Mouse (Mus musculus) layer of hippocampus, adult 18-20 months (tissue): ENCODE data around the gene Olfr1346. TPM values are rescaled to one million over a fixed set of nuclear protein-coding genes. Genes with fewer than 3 reads are reported as not detected.
A peak's percentile ranks its signal among the peaks of the same experiment; 100 is the strongest.
"Not testable (repeated sequence)": the region's sequence is repeated elsewhere in the genome, so short reads cannot be mapped to it uniquely, and the experiment has no call there.

Experiments used
- DNase-seq, 2 experiments: peaks; one replicate each; pipeline ENCODE4 v3.0.0; 2022; ENCODE audit warnings: low spot score in 2 of 2
- long read RNA-seq: library from polyadenylated mRNA; stranded (forward); transcript quantifications from one replicate; pipeline ENCODE4 v2.0.0, GENCODE M21; 2021
- total RNA-seq, 2 experiments: library from RNA; stranded (reverse); gene quantifications; 2 replicates each; pipeline ENCODE4 v1.2.3; 2021

Olfr1346 gene
- not detected for total RNA-seq
- long read RNA-seq = 0 reads

DNA sequence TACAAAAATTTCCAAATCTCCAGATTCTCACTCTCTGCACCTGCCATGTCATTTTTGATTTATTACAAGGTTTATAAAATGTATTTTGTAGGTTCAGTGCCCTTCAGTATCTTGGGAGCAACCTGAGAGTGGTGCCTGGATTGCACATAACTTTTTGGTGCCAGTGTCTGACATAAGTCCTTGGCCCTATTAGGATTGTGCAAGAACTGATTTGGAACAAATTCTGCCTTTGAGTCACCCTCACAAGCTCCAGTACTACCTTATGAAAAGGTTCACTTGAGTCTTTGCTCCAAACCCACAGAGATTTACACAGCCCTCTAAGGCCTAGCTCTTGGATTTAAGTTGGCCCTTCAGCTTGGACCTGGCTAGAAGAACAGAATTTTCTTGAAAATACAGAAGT is at the start of gene Olfr1346:
Gene Olfr1346 (plus strand): TSS at position 151 of the 400 bp plus-strand sequence.
- no peak for DNase-seq

DNA sequence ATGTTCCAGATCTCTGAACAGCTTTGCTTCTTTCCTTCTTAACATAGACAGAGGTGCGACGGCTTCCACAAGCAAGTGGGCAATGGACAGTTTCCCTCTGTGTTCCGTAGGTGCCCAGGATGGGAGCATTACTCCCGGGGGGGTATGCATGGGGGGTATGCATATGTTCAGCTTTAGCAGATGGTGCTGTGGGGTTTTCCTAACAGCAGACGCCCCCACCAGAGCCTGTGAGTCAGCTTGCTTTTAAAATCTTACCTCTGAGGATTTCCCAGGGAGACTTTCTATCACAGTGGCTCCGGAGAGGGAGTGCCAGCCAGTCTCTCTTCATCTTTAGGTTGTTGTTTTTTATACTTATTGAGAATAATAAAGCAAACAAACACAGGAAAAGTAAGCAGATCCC is 47.0 kb upstream of the Olfr1346 start:
- DNase-seq = peak in 1 of 2 experiments; percentile 46

DNA sequence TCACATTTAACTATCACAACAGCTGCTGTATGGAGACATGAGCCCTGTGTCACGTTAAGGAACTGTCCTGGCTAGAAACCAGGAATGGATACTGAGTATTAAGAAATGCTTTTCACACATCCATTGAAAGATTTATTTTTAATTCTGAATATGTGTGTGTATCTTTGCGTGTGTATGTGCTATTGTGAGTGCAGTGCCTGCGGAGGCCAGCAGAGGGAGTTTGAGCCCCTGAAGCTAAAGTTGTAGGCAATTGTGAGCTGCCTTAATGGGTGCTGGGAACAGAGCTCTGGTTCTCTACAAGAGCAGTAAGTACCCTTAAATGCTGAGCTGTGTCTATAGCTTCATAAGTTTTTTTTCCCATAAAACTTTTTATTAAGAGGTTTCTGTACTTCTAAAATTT is 37.5 kb upstream of the Olfr1346 start:
- no peak for DNase-seq

DNA sequence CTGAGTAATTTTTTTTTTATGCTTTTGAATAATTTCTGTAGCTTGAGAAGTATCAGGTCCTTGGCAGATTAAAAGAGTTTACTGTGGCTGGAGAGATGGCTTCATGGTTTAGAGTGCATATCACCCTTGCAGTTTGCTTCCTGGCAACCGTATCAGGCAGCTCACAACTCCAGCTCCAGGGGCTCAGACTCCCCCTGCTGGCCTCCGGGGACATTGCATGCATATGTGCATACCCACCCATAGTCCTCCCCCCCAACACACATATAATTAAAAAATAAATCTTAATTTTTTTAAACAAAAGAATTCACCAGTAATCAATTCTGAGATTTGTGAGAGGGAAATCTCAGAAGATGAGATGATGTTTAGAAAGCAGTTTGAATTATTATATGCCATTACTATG is 36.6 kb upstream of the Olfr1346 start:
- DNase-seq = peak in 1 of 2 experiments; percentile 29

DNA sequence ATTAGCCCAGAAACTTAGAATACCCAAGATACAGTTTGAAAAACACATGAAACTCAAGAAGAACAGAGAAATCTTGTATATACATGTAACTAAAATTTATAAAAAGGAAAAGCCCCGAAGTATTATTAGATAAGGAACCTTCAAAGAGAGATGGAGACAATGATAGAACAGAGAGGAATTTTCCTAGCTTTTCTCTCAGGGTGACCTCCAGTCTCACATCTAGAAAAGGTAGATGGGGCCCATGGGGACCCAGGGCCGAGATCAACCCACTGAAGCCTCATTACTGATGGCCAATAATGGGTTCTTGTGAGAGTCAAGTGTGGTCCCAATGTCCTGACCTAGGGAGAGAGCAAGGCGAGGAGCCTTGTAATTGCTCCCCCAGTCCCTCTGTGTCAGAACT is 28.5 kb upstream of the Olfr1346 start, which contains the start of gene Olfr1344:
Gene Olfr1344 (plus strand): TSS at position 301 of the 400 bp plus-strand sequence.
- DNase-seq = no peak

DNA sequence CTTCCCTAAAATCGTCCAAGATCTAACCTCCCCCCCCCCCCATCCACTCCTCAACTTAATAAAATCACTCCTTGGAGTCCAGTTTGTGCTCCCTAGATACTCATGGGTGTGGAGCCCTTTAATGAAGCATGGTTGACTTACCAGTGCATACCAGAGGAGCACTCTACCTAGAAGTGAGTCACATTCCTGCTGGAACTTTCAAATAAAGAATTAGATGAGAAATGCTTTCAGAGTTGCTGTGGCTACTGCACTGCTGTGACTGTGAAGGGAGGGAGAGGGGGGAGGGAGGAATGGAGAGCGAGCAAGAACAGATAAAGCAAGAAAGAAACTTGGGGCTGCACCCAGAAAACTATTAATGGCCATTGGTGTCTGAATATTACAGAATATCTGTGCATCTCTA is 25.7 kb upstream of the Olfr1346 start:
- no peak for DNase-seq

DNA sequence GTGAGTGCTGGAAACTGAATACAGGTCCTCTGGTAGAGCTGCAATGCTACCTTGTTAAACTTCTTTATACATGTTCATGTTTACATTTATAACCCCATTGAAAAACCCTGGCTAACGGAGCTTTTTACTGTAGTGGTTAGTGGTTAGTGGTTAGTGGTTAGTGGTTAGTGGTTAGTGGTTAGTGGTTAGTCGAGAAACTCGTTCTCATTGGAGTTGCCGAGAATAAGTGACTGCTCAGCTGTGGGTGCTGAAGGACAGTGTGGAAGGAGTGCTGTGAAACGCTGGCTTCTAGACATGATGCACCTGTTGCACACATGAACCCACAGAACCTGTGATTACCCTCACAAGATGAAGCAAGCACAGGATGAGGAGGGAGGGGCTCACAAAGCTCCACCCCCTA is 19.1 kb upstream of the Olfr1346 start:
- DNase-seq = no peak

DNA sequence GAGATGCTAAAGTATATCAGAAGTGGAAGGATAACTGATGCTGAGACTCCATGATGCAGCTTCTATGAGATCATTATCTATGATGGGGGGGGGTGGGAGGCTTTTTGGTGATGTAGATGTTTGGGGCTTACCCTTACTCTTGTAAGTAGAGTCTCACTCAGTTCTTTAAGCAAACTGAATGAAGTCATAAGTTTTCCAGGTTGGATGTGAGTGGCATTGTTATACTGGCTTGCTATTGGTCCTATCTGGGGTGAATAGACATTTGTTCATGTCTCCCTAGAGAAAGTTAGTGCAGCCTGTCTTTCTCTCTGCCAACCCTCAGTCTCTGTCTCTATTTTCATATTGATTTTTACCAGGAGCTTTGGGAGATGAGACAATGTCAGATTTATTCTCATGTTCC is 11.0 kb upstream of the Olfr1346 start, which contains the start of gene Olfr1336:
Gene Olfr1336 (plus strand): TSS at position 301 of the 400 bp plus-strand sequence.
- no peak for DNase-seq

DNA sequence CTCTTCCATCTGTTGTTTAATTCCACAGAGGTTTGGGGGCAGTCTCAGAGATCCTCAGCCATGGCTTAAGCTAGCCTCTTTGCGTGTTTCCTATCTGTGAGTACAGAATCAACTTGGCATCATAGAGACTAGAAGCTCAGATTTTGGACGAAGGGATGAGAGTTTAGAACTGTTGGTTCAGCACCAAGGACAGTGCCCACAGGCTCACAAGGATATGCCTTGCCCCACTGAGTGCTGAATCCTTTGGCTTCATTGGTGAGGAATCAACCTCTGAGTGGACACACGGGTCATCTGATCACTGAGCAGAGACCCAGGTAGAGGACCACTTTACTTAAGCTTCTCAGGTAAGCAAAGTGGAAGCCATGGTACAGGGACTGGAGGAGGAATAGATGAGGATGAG is 10.5 kb upstream of the Olfr1346 start:
- no peak for DNase-seq

DNA sequence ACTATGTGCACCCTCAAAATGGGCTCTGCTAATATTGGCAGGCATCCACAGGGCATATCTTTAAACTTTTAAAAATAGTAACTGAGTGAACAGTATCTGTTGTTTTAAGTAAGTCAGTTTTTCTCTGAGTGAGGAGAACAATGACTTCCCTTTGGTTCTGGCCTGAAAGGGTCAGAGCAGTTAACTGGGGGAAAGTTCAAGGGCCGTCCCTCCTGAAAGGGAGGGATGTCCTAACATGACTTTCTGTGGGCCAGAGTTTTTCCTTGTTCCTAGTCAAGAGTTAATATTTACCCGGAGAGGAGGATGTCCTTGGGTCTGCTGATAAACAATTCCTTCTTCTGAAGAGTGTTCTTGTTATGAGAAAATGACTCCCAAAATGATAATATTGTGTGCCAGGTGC is 10.7 kb downstream of the Olfr1346 start:
- not testable (repeated sequence) for DNase-seq

DNA sequence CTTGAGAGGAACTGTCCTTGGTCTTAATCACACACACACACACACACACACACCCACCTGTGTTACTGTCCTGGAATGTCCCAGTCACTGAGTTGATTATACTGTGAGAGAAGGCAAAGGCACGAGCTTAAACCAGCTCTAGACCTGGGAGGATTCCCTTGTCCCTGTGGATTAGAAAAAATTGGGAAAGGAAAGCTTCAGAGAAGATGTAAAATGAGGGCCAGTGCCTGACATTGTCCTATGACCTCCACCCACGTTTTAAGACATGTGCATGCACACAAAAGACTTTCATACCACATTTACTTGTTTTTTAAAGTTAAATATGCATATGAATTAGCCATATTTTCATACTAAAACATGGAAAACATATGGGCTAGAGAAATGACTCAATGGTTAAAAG is 19.9 kb downstream of the Olfr1346 start, which contains the start of gene Olfr5:
Gene Olfr5 (minus strand): TSS at position 101 of the 400 bp plus-strand sequence.
- DNase-seq = no peak

DNA sequence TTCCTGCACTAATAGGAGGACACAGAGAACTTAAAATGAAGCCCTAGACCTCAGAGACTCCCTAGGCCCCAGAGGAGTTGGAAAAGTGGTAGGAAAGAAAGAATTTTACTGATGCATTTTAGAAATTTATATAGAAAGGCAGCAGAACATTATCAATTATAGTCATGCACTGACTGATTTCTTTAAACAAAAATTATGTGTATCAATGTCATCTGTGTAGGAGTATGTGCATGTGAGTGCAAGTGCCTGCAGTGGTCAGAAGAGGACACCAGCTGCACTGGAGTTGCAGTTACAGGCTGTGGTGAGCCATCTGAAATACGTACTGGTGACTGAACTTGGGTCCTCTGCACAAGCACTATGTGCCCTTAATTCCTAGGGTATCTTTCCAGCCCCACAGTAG is 32.8 kb downstream of the Olfr1346 start, which contains the start of gene Olfr1347:
Gene Olfr1347 (minus strand): TSS at position 101 of the 400 bp plus-strand sequence.
- no peak for DNase-seq

DNA sequence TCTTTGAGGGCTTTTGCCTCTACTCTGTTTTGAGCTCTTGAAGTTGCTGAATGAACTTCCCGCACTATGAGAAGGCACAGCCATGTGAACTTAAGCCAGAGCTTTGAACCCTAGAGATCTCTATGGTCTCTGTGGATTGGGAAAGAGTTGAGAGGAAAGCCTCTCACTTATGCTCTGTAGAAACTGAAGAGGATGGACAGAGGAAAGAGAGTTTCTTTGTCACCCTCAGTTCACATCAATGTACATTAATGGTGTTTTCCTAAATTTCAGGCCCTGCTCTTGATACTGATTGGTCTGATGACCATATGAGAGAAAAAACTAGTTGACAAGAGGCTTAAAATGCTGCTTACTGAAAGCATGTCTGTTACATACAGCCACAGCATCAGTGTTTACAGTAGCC is 41.7 kb downstream of the Olfr1346 start, which contains the start of gene Olfr1348:
Gene Olfr1348 (minus strand): TSS at position 101 of the 400 bp plus-strand sequence.
- no peak for DNase-seq

DNA sequence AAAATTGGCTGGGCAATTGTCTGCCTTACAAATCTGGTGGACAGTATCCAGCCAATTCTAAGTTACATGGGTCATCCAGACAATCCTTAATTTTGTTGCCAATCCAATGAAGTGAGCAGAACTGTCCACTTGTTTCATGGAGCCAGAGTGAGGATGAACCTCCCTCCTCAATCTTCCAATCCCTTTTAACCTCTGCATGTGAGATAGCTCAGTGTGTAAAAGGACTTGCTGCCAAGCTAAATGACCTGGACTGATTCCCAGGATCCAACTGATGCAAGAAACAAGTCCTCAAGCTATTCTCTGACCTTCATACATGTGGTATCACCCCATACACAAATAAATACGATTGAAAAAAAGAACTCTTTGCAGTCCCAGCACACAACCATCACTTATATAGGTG is 54.8 kb downstream of the Olfr1346 start:
- no peak for DNase-seq

DNA sequence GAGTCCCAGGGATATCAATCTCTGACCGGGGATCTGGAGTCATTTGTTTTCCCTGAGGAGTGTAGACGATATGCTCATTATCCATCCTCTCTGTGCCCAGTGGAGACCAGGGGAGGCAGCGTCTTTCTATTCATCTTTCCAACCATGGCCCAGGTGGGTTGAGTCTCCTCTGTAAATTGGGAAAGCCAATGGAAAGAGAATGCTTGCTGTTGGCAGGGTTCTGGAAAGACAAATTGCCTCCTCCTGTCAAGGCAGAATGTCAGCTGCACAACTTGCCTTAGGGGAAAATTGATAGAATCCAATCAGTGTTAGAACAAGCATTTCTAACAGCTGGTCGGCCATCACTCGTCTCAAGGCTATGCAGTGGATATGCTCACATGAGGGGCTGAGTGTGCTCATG is 55.9 kb downstream of the Olfr1346 start, which contains the start of gene Olfr1349:
Gene Olfr1349 (minus strand): TSS at position 101 of the 400 bp plus-strand sequence.
- DNase-seq = no peak

DNA sequence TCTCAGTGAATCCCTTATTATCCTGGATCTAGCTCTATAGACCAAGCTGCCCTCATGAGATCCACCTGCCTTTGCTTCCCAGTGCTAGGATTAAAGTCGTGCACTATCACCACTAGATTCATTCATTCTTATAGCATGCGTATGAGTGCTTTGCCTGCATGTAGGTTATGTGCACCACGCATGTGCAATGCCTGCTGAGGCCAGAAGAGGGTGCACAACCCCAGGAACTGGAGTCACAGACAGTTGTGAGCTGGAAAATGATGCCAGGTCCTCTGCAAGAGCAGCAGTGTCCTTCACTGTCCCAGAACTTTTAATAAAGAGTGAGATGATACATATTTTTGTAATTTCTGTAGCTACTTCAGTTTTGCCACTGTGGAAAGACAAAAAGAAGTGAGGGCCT is 58.1 kb downstream of the Olfr1346 start:
- no peak for DNase-seq

DNA sequence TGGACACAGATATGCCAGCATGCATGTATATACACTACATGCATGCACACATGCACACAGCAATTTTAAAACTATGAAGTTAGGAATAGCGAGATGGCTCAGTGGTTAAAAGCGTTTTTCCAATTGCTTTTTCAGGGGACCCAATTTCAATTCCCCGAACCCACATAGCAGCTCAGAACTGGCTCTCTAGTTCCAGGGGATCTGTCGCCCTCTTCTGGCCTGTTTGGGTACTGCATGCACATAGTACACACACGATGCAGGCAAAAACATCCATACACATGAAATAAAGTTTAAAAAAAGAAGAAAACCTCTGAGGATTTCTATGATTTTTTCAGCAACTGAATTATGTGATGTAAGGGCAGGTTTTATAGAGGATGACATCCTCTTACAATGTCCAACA is 59.2 kb downstream of the Olfr1346 start:
- peak in 1 of 2 experiments; percentile 5 for DNase-seq

Other genes with a start within 250 kb of the Olfr1346 start
- gene Zscan5b, start 244.8 kb upstream of the Olfr1346 start, total RNA-seq = not detected
- gene Epp13, start 214.4 kb upstream of the Olfr1346 start, total RNA-seq = not detected
- gene Zfp667, start 180.5 kb upstream of the Olfr1346 start, total RNA-seq = 10 to 100 TPM; 17.0 to 19.5 TPM
- 10 to 100 TPM in 1 of 2 experiments, 1 to 10 TPM in 1; 9.8 to 10.1 TPM for gene Zfp583, start 135.8 kb upstream of the Olfr1346 start, total RNA-seq
- gene Gm3854, start 123.3 kb upstream of the Olfr1346 start, total RNA-seq = 1 to 10 TPM; 6.2 to 6.3 TPM
- gene Zfp78, start 103.8 kb upstream of the Olfr1346 start, total RNA-seq = 1 to 10 TPM; 4.8 to 6.9 TPM
- 1 to 10 TPM; 7.5 to 8.6 TPM for gene Zfp28, start 83.8 kb upstream of the Olfr1346 start, total RNA-seq
- gene Smim17, start 68.4 kb upstream of the Olfr1346 start, total RNA-seq = 10 to 100 TPM; 20.3 to 21.6 TPM
- gene Gm20715, start 56.8 kb upstream of the Olfr1346 start, total RNA-seq = under 1 TPM; 0.42 to 0.61 TPM
- 1 to 10 TPM; 1.5 to 1.7 TPM for gene Olfr1344, start 28.4 kb upstream of the Olfr1346 start, total RNA-seq
- under 1 TPM in 1 of 2 experiments, not detected in 1; 0.05 TPM for gene Olfr1336, start 10.9 kb upstream of the Olfr1346 start, total RNA-seq
- gene Olfr5, start 19.8 kb downstream of the Olfr1346 start, total RNA-seq = not detected
- gene Olfr1347, start 32.7 kb downstream of the Olfr1346 start, total RNA-seq = not detected
- not detected for gene Olfr1348, start 41.6 kb downstream of the Olfr1346 start, total RNA-seq
- gene Olfr1349, start 55.8 kb downstream of the Olfr1346 start, total RNA-seq = not detected
- gene Olfr1350, start 97.7 kb downstream of the Olfr1346 start, total RNA-seq = not detected
- 1 to 10 TPM; 6.5 to 8.3 TPM for gene Zim1, start 229.3 kb downstream of the Olfr1346 start, total RNA-seq